Mouse (Mus musculus) liver, adult 2 months (tissue): ENCODE measurements around the gene Nxpe5.

Source experiments
- CTCF ChIP-seq: fragments of 200-500 bp; IDR thresholded peaks from 2 replicates; pipeline ENCODE4 v1.5.1; 2011; ENCODE audit warnings: low read depth, low read length, control low read depth
- POLR2A ChIP-seq: fragments of 200-500 bp; IDR thresholded peaks from 2 replicates; pipeline ENCODE4 v1.6.1; 2011; ENCODE audit warnings: low read length, control low read depth; ENCODE audit not compliant: insufficient read depth; ENCODE audit errors: extremely low read depth

DNA sequence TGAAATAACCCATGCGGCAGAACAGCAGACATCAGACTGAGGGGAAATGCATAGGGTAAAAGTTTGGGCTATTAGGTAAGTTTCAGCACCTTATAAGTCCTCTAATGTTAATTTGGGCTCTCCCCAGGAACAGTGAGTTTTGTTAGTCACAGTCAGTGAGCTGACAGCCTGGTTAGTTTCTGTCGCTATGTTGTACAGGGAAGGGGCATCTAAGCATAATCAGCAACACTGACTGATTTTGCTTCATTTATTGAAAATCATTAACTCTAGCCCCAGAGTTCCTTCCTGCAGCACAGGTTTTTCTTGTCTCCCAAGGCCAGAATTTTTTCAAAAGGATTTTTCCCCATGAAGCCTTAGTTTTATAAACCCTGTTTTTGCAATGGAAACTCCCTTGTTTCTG, 8.1 kb downstream of the Nxpe5 start:
- TF ChIP-seq CTCF, result no peak
- no peak for TF ChIP-seq POLR2A
